Mouse (Mus musculus) embryonic facial prominence, embryonic 14.5 days (tissue): ENCODE data around the gene Lrp1. TPM values are rescaled to one million over a fixed set of nuclear protein-coding genes. Genes with fewer than 3 reads are reported as not detected.

ENCODE experiments used
- ATAC-seq: fragments of 200-750 bp; cut with Nextera tagmentation; 2 replicates; pipeline ENCODE4 v1.8.0; 2017; ENCODE audit warnings: low read depth, moderate number of reproducible peaks, moderate TSS enrichment
- DNase-seq: peaks from one replicate; pipeline ENCODE4 v3.0.0-alpha.2; 2015; ENCODE audit warnings: low spot score
- H3K27ac ChIP-seq: fragments of 300-500 bp; sonication (generic); replicated peaks from 2 replicates; pipeline ENCODE4 v1.5.1; 2014; ENCODE audit warnings: low read depth, mild to moderate bottlenecking, low read length, moderate library complexity
- H3K27me3 ChIP-seq: fragments of 300-500 bp; sonication (generic); replicated peaks from 2 replicates; pipeline ENCODE4 v1.6.1; 2014; ENCODE audit warnings: low read length; ENCODE audit not compliant: control insufficient read depth, insufficient read depth
- H3K36me3 ChIP-seq: fragments of 300-500 bp; sonication (generic); 2 replicates; pipeline ENCODE4 v1.6.1; 2014; ENCODE audit warnings: low read length, mixed read lengths; ENCODE audit not compliant: control insufficient read depth, insufficient read depth
- H3K4me1 ChIP-seq: fragments of 300-500 bp; sonication (generic); 2 replicates; pipeline ENCODE4 v1.6.1; 2014; ENCODE audit warnings: antibody characterized with exemption, low read length; ENCODE audit not compliant: control insufficient read depth, insufficient read depth
- H3K4me2 ChIP-seq: fragments of 300-500 bp; sonication (generic); 2 replicates; pipeline ENCODE4 v1.6.1; 2014; ENCODE audit warnings: low read depth, mild to moderate bottlenecking, low read length, moderate library complexity, mixed read lengths
- H3K4me3 ChIP-seq: fragments of 300-500 bp; sonication (generic); 2 replicates; pipeline ENCODE4 v1.5.1; 2014; ENCODE audit warnings: low read depth, mild to moderate bottlenecking, low read length
- H3K9ac ChIP-seq: fragments of 300-500 bp; sonication (generic); 2 replicates; pipeline ENCODE4 v1.6.1; 2014; ENCODE audit warnings: low read depth, mild to moderate bottlenecking, low read length, moderate library complexity, mixed read lengths
- H3K9me3 ChIP-seq: fragments of 300-500 bp; sonication (generic); 2 replicates; pipeline ENCODE4 v1.6.1; 2016; ENCODE audit warnings: low read length; ENCODE audit not compliant: control insufficient read depth
- WGBS: fragments of 180-500 bp; shearing (Covaris S2); extraction: QIAGEN DNeasy Blood & Tissue Kit; methylation state at CpG from one replicate; pipeline ENCODE4 v1.1.7; 2014; 5-methylcytosine and 5-hydroxymethylcytosine counted together
- polyA plus RNA-seq: library from polyadenylated mRNA; unstranded; fragments of >200 nt; fragmentation: Nextera tagmentation; extraction: Ambion mirVana; gene quantifications from 2 replicates; pipeline ENCODE4 v1.2.1, GENCODE M21; 2014

The Lrp1 gene
- polyA plus RNA-seq, 1 experiment from 2014 or later: 137 TPM

GRCm38 (mm10) chr10:127621191-127622056 lies 476 bp upstream of the Lrp1 start:
- WGBS: 0% methylated on average over 21 of the region's 39 CpGs
- Histone ChIP-seq H3K27me3 (no peaks in the 10 kb centered on the region), H3K9me3 (peaks cover 5% of the 10 kb centered on the region), H3K36me3 (no peaks in the 10 kb centered on the region), H3K4me1 (peaks cover 29% of the 10 kb centered on the region), H3K4me3 (peak overlapping the region; percentile 71), H3K4me2 (peak overlapping the region; percentile 85), H3K27ac (peak overlapping the region; percentile 96), H3K9ac (peak overlapping the region; percentile 83)
- DNase-seq: peak; percentile 96
- peak; percentile 92 for ATAC-seq

GRCm38 (mm10) chr10:127619941-127620405 lies 975 bp downstream of the Lrp1 start:
- Histone ChIP-seq H3K4me1 (peaks cover 43% of the 10 kb centered on the region), H3K27me3 (no peaks in the 10 kb centered on the region), H3K9me3 (no peaks in the 10 kb centered on the region), H3K4me3 (peak overlapping the region; percentile 71), H3K27ac (peak overlapping the region; percentile 91), H3K36me3 (no peaks in the 10 kb centered on the region), H3K9ac (peak overlapping the region; percentile 83), H3K4me2 (peak overlapping the region; percentile 85)
- WGBS: 0% methylated on average over 12 of the region's 12 CpGs
- peak; percentile 53 for DNase-seq
- ATAC-seq: no peak

- peak overlapping the region; percentile 91 for H3K27ac ChIP-seq
- peaks cover 48% of the 10 kb centered on the region for H3K4me1 ChIP-seq
- no peak for ATAC-seq
These were observed 1.7 kb downstream of the Lrp1 start for GRCm38 (mm10) chr10:127619119-127619721.

GRCm38 (mm10) chr10:127618173-127618572 lies 2.8 kb downstream of the Lrp1 start:
- WGBS: 27% methylated on average over 6 of the region's 6 CpGs
- peaks cover 58% of the 10 kb centered on the region for H3K4me1 ChIP-seq
- H3K4me3 ChIP-seq: peak overlapping the region; percentile 71
- H3K9me3 ChIP-seq: no peaks in the 10 kb centered on the region
- DNase-seq (peak; percentile 48), ATAC-seq (no peak)
- H3K9ac ChIP-seq: no peak overlapping the region
- H3K36me3 ChIP-seq: peaks cover 6% of the 10 kb centered on the region; the same call in 1 of the 2 replicates
- H3K4me2 ChIP-seq: peak overlapping the region; percentile 85
- no peaks in the 10 kb centered on the region for H3K27me3 ChIP-seq
- H3K27ac ChIP-seq: no peak overlapping the region; the same call in 1 of the 2 replicates

More at GRCm38 (mm10) chr10:127619119-127619721, 1.7 kb downstream of the Lrp1 start:
- Histone ChIP-seq H3K4me2 (peak overlapping the region; percentile 85), H3K9ac (peak overlapping the region; percentile 83), H3K9me3 (no peaks in the 10 kb centered on the region), H3K27me3 (no peaks in the 10 kb centered on the region), H3K4me3 (peak overlapping the region; percentile 71), H3K36me3 (no peaks in the 10 kb centered on the region)
- DNase-seq: no peak
- WGBS: 13% methylated on average over 8 of the region's 8 CpGs

- no peaks in the 10 kb centered on the region for H3K27me3 ChIP-seq
- H3K4me2 ChIP-seq: peak overlapping the region; percentile 85
- peak overlapping the region; percentile 91 for H3K27ac ChIP-seq
- H3K4me1 ChIP-seq: peaks cover 59% of the 10 kb centered on the region
- no peaks in the 10 kb centered on the region for H3K9me3 ChIP-seq
- H3K4me3 ChIP-seq: no peak overlapping the region
- no peak overlapping the region for H3K9ac ChIP-seq
- DNase-seq (no peak), ATAC-seq (no peak)
- H3K36me3 ChIP-seq: peaks cover 15% of the 10 kb centered on the region
- WGBS: 55% methylated on average over 4 of the region's 4 CpGs
These were observed 3.7 kb downstream of the Lrp1 start for GRCm38 (mm10) chr10:127617294-127617693.

- Histone ChIP-seq H3K4me1 (peaks cover 59% of the 10 kb centered on the region), H3K9ac (no peak overlapping the region; the same call in 1 of the 2 replicates), H3K27ac (peak overlapping the region; percentile 91), H3K4me2 (peak overlapping the region; percentile 49), H3K4me3 (no peak overlapping the region), H3K36me3 (peaks cover 25% of the 10 kb centered on the region), H3K27me3 (no peaks in the 10 kb centered on the region), H3K9me3 (no peaks in the 10 kb centered on the region)
- WGBS: 19% methylated on average over 6 of the region's 7 CpGs
- ATAC-seq (no peak), DNase-seq (no peak)
These were observed 4.7 kb downstream of the Lrp1 start for GRCm38 (mm10) chr10:127616261-127616679.

- H3K36me3 ChIP-seq: peaks cover 31% of the 10 kb centered on the region
- no peak overlapping the region; the same call in 1 of the 2 replicates for H3K9ac ChIP-seq
- WGBS: 26% methylated on average over 2 of the region's 3 CpGs
- DNase-seq (no peak), ATAC-seq (no peak)
- H3K4me3 ChIP-seq: no peak overlapping the region
- no peaks in the 10 kb centered on the region for H3K27me3 ChIP-seq
- H3K4me1 ChIP-seq: peaks cover 59% of the 10 kb centered on the region
- peak overlapping the region; percentile 91 for H3K27ac ChIP-seq
- H3K9me3 ChIP-seq: no peaks in the 10 kb centered on the region
- peak overlapping the region; percentile 49 for H3K4me2 ChIP-seq
These were observed 5.4 kb downstream of the Lrp1 start for GRCm38 (mm10) chr10:127615591-127615990.

- peak; percentile 74 for DNase-seq
- peak; percentile 24 for ATAC-seq
- H3K4me1 ChIP-seq: peaks cover 62% of the 10 kb centered on the region
- H3K36me3 ChIP-seq: peaks cover 37% of the 10 kb centered on the region
- no peak overlapping the region for H3K4me3 ChIP-seq
- H3K27ac ChIP-seq: peak overlapping the region; percentile 91
- H3K4me2 ChIP-seq: peak overlapping the region; percentile 49
- no peaks in the 10 kb centered on the region for H3K9me3 ChIP-seq
- H3K27me3 ChIP-seq: no peaks in the 10 kb centered on the region
- H3K9ac ChIP-seq: 0 out of 2 replicates have a peak overlapping the region, but pooled peaks have one; percentile 8
- WGBS: 11% methylated on average over 2 of the region's 2 CpGs
These were observed 5.9 kb downstream of the Lrp1 start for GRCm38 (mm10) chr10:127615034-127615374.
